Mouse (Mus musculus) kidney, embryonic 15.5 days (tissue): ENCODE measurements at regions not wholly inside any gene's neighbourhood (a gene's known extent, or its start where the extent isn't known, plus 50 kb on each side); places are given as distances from the start of the nearest gene placed in this dataset.

ENCODE experiments used
- ATAC-seq: fragments of 200-750 bp; cut with Nextera tagmentation; replicated peaks from 2 replicates; pipeline ENCODE4 v1.8.0; 2017; ENCODE audit warnings: moderate TSS enrichment; ENCODE audit not compliant: low FRiP score
- H3K27ac ChIP-seq: fragments of 300-500 bp; sonication (generic); 2 replicates; pipeline ENCODE4 v1.5.1; 2015; ENCODE audit warnings: mild to moderate bottlenecking, inconsistent platforms
- H3K27me3 ChIP-seq: fragments of 300-500 bp; sonication (generic); 2 replicates; pipeline ENCODE4 v1.6.1; 2015; ENCODE audit warnings: inconsistent platforms
- H3K36me3 ChIP-seq: fragments of 300-500 bp; sonication (generic); 2 replicates; pipeline ENCODE4 v1.6.1; 2015; ENCODE audit warnings: inconsistent platforms
- H3K4me1 ChIP-seq: fragments of 300-500 bp; sonication (generic); 2 replicates; pipeline ENCODE4 v1.6.1; 2015; ENCODE audit warnings: inconsistent platforms
- H3K4me2 ChIP-seq: fragments of 300-500 bp; sonication (generic); 2 replicates; pipeline ENCODE4 v1.6.1; 2015; ENCODE audit warnings: moderate library complexity, mild to moderate bottlenecking, inconsistent platforms
- H3K4me3 ChIP-seq: fragments of 300-500 bp; sonication (generic); replicated peaks from 2 replicates; pipeline ENCODE4 v1.5.1; 2015; ENCODE audit warnings: mild to moderate bottlenecking, inconsistent platforms
- H3K9ac ChIP-seq: fragments of 300-500 bp; sonication (generic); 2 replicates; pipeline ENCODE4 v1.6.1; 2015; ENCODE audit warnings: mild to moderate bottlenecking, inconsistent platforms
- H3K9me3 ChIP-seq: fragments of 300-500 bp; sonication (generic); replicated peaks from 2 replicates; pipeline ENCODE4 v1.6.1; 2016; ENCODE audit warnings: inconsistent platforms
- WGBS: fragments of 180-500 bp; shearing (Covaris S2); methylation state at CpG from one replicate; pipeline ENCODE4 v1.1.7; 2015; ENCODE audit warnings: mixed read lengths; 5-methylcytosine and 5-hydroxymethylcytosine counted together

DNA sequence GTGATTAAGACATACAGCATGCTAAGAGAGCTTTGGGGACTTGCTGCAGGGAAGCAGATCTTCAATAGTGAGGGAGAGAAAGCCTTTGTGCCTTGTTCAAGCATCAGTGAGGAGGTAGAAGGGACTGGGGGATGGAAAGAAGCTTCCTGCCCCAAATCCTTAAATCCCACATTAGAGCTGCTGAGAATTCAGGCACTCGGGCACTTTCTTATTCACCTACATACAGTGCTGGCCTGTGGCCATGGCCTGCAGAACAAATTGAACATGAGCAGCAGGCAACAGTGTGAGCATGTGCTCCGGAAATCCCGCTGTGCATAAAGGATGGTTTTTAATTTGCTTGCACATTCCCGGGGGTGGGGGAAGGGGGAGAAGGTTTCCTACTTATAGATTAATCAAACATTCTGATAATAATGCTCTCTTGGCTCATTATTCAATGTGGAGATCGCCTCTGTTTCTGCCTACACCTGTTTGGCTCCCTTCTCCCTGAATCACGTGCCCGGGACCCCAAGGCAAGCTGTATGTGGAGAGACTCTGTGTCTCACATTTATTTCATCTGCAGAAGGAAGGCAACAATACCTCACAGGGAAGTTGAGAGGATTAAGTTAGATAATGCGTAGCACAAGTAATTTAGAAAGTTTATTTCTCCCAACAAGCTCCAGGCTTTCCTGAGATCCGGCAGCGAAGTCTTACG lies 60.3 kb upstream of the Vamp9 start:
- no peak overlapping the region for H3K9ac ChIP-seq
- H3K9me3 ChIP-seq, result no peaks in the 10 kb centered on the region
- H3K27me3 ChIP-seq, result no peaks in the 10 kb centered on the region
- no peak overlapping the region for H3K4me3 ChIP-seq
- 88% methylated on average over 11 of the region's 11 CpGs for WGBS
- ATAC-seq, result no peak
- no peak overlapping the region for H3K4me2 ChIP-seq
- no peak overlapping the region for H3K27ac ChIP-seq
- no peaks in the 10 kb centered on the region for H3K4me1 ChIP-seq
- H3K36me3 ChIP-seq, result no peaks in the 10 kb centered on the region

DNA sequence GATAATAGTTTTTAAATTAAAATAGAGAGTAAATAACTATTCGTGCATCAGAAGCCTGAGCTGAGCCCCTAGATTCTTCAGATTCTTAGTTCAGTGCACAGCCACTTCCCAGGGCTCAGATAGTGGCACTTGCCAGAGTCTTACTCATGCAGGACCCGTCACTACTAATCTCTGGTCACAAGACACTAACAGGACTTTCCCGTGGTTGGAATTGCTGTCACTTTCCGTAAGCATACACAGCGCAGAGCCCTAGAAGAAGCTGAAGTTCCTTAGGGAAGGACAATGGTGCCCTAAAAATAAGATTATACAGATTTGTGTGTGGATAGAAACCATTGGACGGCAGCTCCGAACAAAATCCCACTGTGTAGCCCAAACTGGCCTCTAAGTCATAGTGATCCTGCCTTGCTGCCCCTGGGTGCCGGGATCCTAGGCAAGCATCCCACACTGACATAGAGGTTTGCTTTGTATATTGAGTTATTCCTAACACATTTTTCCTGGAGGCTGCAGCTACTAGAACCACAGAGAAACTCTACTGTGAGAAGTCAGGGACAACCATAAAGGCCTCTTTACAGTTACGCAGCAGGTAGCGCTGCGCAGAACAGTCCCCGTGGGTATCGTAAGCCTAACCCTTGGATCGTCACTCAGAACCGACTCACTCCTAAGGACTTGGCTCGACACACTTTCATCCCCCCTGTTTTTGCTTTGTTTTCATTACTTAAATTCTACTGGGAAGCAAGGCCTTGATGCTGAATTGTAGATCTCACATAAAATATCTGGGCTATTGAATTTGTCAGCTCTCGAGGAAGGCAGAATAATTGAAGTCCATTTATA lies 57.7 kb upstream of the Vamp9 start:
- H3K9me3 ChIP-seq, result no peaks in the 10 kb centered on the region
- H3K9ac ChIP-seq, result no peak overlapping the region
- no peaks in the 10 kb centered on the region for H3K4me1 ChIP-seq
- H3K27me3 ChIP-seq, result no peaks in the 10 kb centered on the region
- no peak overlapping the region for H3K4me3 ChIP-seq
- ATAC-seq, result no peak
- H3K36me3 ChIP-seq, result no peaks in the 10 kb centered on the region
- 76% methylated on average over 17 of the region's 17 CpGs for WGBS
- no peak overlapping the region for H3K27ac ChIP-seq
- H3K4me2 ChIP-seq, result no peak overlapping the region

DNA sequence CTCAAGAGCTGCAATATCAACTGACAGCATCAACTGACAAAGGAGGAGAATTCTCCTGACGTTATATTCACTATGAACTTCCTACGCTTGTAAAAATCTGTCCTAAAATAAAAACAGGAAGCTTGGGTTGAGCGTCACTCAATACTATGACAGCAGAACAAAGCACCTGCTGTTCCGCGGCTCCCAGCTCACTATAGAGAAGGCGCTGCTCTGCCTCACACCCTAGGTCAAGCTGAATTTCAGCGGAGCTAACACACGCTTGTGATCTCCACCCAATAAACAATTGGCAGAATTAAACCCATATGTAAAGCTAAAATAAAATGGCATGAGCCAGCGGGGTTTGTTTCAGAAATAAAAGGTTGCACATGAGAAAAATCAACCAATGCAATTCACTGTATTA lies 57.1 kb upstream of the Vamp9 start:
- ATAC-seq, result no peak
- WGBS, result 75% methylated on average over 9 of the region's 9 CpGs

GRCm38 (mm10) chr5:99852316-99852715 lies 53.7 kb upstream of the Vamp9 start:
- no peak overlapping the region for H3K9ac ChIP-seq
- H3K27me3 ChIP-seq, result no peaks in the 10 kb centered on the region
- WGBS, result 55% methylated on average over 4 of the region's 4 CpGs
- ATAC-seq, result no peak
- H3K36me3 ChIP-seq, result no peaks in the 10 kb centered on the region
- no peak overlapping the region for H3K27ac ChIP-seq
- no peaks in the 10 kb centered on the region for H3K9me3 ChIP-seq
- H3K4me2 ChIP-seq, result no peak overlapping the region
- H3K4me3 ChIP-seq, result no peak overlapping the region
- peaks cover 7% of the 10 kb centered on the region for H3K4me1 ChIP-seq

More for the DNA sequence above, 57.1 kb upstream of the Vamp9 start:
- no peaks in the 10 kb centered on the region for H3K27me3 ChIP-seq
- H3K36me3 ChIP-seq, result no peaks in the 10 kb centered on the region
- H3K4me2 ChIP-seq, result no peak overlapping the region
- no peak overlapping the region for H3K4me3 ChIP-seq
- H3K27ac ChIP-seq, result no peak overlapping the region
- no peaks in the 10 kb centered on the region for H3K4me1 ChIP-seq
- no peaks in the 10 kb centered on the region for H3K9me3 ChIP-seq
- H3K9ac ChIP-seq, result no peak overlapping the region
